Mouse (Mus musculus) small intestine, adult 2 months (tissue): Measurements from ENCODE around the gene Galnt6.

ENCODE experiments used
- CTCF ChIP-seq: fragments of 200-500 bp; IDR thresholded peaks from 2 replicates; pipeline ENCODE4 v1.5.1; 2012; ENCODE audit warnings: low read depth, mild to moderate bottlenecking, control low read depth, inconsistent platforms, low read length, moderate library complexity, mixed read lengths; ENCODE audit not compliant: insufficient replicate concordance, insufficient read length; ENCODE audit errors: extremely low read depth
- POLR2A ChIP-seq: fragments of 200-500 bp; IDR thresholded peaks from 2 replicates; pipeline ENCODE4 v1.6.1; 2012; ENCODE audit warnings: low read depth, mild to moderate bottlenecking, control low read depth, inconsistent platforms, low read length, moderate library complexity

GRCm38 (mm10) chr15:100722564-100722963, 6.6 kb downstream of the Galnt6 start:
- no peak for TF ChIP-seq CTCF
- no peak for TF ChIP-seq POLR2A
